Mouse (Mus musculus): ENCODE data around the gene Adamts18. TPM values are rescaled to one million over a fixed set of nuclear protein-coding genes. Genes with fewer than 3 reads are reported as not detected.

Gene Adamts18
- total and polyA plus RNA-seq, 3 experiments, result 0.16 TPM; not detected in 2

DNA sequence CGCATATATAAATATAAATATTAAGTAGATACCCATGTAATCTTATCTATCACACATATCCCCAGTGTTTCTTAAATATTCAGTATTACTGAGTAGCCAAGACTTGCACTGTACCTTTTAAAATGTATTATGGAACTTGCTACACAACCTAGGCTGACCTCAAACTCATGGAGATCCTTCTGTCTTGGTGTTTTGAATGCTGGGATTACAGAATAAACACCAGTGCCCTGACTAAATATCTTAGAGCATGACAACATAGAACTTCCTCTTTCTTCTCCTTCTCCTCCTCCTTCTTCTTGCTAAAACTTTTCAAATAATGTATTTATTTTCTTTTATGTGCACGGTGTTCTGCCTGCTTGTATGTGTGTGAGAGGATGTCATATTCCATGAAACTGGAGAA lies 95.4 kb downstream of the Adamts18 start:
- no peak for TF ChIP-seq TAL1 (conservative IDR thresholded peaks at IDR 0.05; ENCODE audit: low read depth, low read length)
- TF ChIP-seq CTCF (IDR thresholded peaks at IDR 0.05; ENCODE audit: low read depth, low read length), result no peak
- TF ChIP-seq GATA2 (IDR thresholded peaks at IDR 0.05; ENCODE audit: borderline replicate concordance, low read depth, low read length), result no peak
- TF ChIP-seq POLR2AphosphoS5 (IDR thresholded peaks at IDR 0.05; ENCODE audit: insufficient replicate concordance, low read depth, low read length), result no peak
- no peak for TF ChIP-seq GATA1 (IDR thresholded peaks at IDR 0.05; ENCODE audit: borderline replicate concordance, low read length)
- Histone ChIP-seq H3K27me3 (ENCODE audit: insufficient read depth, low read length) (no peaks in the 10 kb centered on the region), H3K36me3 (replicated peaks) (no peaks in the 10 kb centered on the region), H3K4me3 (ENCODE audit: low read depth, low read length) (no peak overlapping the region), H3K9me3 (replicated peaks) (peaks cover 41% of the 10 kb centered on the region), H3K4me1 (ENCODE audit: insufficient read depth, low read depth, low read length) (no peaks in the 10 kb centered on the region)
- ATAC-seq (ENCODE audit: extremely low read depth, insufficient number of reproducible peaks, low FRiP score, poor library complexity, severe bottlenecking), result no peak
- DNase-seq (ENCODE audit: low spot score), result no peak

DNA sequence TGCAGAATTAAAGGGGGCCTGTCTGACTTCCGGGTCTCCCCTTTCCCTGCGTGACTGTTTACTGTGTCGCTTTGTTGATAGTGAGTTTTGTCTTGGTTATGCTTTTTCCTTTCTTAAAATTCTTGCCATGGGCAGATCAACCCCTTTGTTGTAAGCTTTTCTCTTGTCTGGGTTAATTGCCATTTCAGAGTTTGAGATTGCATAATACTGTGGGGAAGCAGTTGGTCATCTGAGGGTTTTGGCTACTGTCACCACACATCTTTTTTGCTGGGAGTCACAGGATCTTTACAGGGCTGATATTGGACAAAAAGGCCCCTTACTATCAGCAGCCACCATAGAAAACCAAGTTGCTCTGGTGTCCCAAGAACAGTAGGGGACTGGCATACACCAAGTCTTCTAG lies 96.2 kb downstream of the Adamts18 start:
- ATAC-seq (ENCODE audit: extremely low read depth, insufficient number of reproducible peaks, low FRiP score, poor library complexity, severe bottlenecking) (no peak), DNase-seq (ENCODE audit: low spot score) (no peak)
- TF ChIP-seq GATA1 (IDR thresholded peaks at IDR 0.05; ENCODE audit: borderline replicate concordance, low read length), result no peak
- TF ChIP-seq POLR2AphosphoS5 (IDR thresholded peaks at IDR 0.05; ENCODE audit: insufficient replicate concordance, low read depth, low read length), result no peak
- no peak for TF ChIP-seq CTCF (IDR thresholded peaks at IDR 0.05; ENCODE audit: low read depth, low read length)
- TF ChIP-seq GATA2 (IDR thresholded peaks at IDR 0.05; ENCODE audit: borderline replicate concordance, low read depth, low read length), result no peak
- no peak for TF ChIP-seq TAL1 (conservative IDR thresholded peaks at IDR 0.05; ENCODE audit: low read depth, low read length)
- no peaks in the 10 kb centered on the region for H3K4me1 ChIP-seq (ENCODE audit: insufficient read depth, low read depth, low read length)
- no peaks in the 10 kb centered on the region for H3K27me3 ChIP-seq (ENCODE audit: insufficient read depth, low read length)
- H3K4me3 ChIP-seq (ENCODE audit: low read depth, low read length), result no peak overlapping the region
- H3K36me3 ChIP-seq (replicated peaks), result no peaks in the 10 kb centered on the region
- peaks cover 44% of the 10 kb centered on the region for H3K9me3 ChIP-seq (replicated peaks)

DNA sequence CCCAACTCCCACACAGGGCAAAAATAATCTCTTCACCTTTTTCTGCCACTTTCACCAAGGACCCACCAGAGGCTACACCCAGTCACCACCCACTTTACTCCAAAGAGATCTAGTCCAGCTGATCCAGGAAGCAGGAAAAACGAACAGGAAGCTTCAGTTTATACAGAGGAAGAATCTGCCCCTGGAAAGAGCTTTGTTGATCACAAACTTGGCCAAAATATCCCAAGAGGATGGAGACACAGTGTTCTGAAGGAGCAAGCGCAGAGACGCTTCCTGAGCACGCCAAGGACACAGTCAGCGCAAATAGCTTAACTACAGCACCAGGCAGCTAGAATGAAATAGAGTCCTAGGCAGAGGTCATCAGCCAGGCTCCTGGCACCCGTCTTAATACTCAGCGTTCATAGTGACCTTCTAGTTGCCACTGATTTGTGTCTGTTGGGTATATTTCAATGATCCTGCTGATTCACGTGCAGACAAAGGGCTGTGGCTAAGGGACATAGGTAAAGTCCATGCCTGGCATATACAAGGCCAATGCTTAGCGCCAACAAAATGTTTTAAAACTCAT lies 113.0 kb downstream of the Adamts18 start:
- DNase-seq (ENCODE audit: low spot score) (no peak), ATAC-seq (ENCODE audit: extremely low read depth, insufficient number of reproducible peaks, low FRiP score, poor library complexity, severe bottlenecking) (no peak)
- no peaks in the 10 kb centered on the region for H3K4me1 ChIP-seq (ENCODE audit: insufficient read depth, low read depth, low read length)
- TF ChIP-seq TAL1 (conservative IDR thresholded peaks at IDR 0.05; ENCODE audit: low read depth, low read length), result no peak
- no peak for TF ChIP-seq GATA1 (IDR thresholded peaks at IDR 0.05; ENCODE audit: borderline replicate concordance, low read length)
- no peak for TF ChIP-seq CTCF (IDR thresholded peaks at IDR 0.05; ENCODE audit: low read depth, low read length)
- no peaks in the 10 kb centered on the region for H3K36me3 ChIP-seq (replicated peaks)
- no peaks in the 10 kb centered on the region for H3K27me3 ChIP-seq (ENCODE audit: insufficient read depth, low read length)
- H3K4me3 ChIP-seq (ENCODE audit: low read depth, low read length), result no peak overlapping the region
- peaks cover 39% of the 10 kb centered on the region for H3K9me3 ChIP-seq (replicated peaks)

DNA sequence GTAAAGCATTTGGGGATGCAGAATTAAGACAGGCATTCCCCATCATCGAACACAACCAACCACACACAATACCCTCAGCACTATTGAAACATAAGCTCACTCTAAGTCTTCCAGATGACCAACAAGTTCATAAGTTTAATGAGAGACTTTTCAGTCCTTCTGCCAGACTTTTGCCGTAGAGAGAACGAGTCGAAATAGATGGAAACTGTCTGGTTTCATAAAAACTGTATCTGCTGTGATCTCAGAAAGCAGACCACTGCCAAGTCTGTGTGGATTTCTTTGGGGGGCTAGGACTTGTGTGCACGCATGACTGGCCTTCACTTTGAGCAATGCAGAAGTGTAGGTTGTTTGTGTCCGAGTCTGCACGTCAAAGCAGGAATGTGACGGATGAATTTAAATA lies 123.2 kb downstream of the Adamts18 start:
- no peak for TF ChIP-seq CTCF (IDR thresholded peaks at IDR 0.05; ENCODE audit: low read depth, low read length)
- TF ChIP-seq GATA1 (IDR thresholded peaks at IDR 0.05; ENCODE audit: borderline replicate concordance, low read length), result no peak
- no peak for TF ChIP-seq TAL1 (conservative IDR thresholded peaks at IDR 0.05; ENCODE audit: low read depth, low read length)
- no peak for TF ChIP-seq GATA2 (IDR thresholded peaks at IDR 0.05; ENCODE audit: borderline replicate concordance, low read depth, low read length)
- no peak for TF ChIP-seq POLR2AphosphoS5 (IDR thresholded peaks at IDR 0.05; ENCODE audit: insufficient replicate concordance, low read depth, low read length)
- Histone ChIP-seq H3K36me3 (replicated peaks) (no peaks in the 10 kb centered on the region), H3K27me3 (ENCODE audit: insufficient read depth, low read length) (no peaks in the 10 kb centered on the region), H3K9me3 (replicated peaks) (peaks cover 38% of the 10 kb centered on the region), H3K4me3 (ENCODE audit: low read depth, low read length) (no peak overlapping the region), H3K4me1 (ENCODE audit: insufficient read depth, low read depth, low read length) (no peaks in the 10 kb centered on the region)
- ATAC-seq (ENCODE audit: extremely low read depth, insufficient number of reproducible peaks, low FRiP score, poor library complexity, severe bottlenecking) (no peak), DNase-seq (ENCODE audit: low spot score) (no peak)

DNA sequence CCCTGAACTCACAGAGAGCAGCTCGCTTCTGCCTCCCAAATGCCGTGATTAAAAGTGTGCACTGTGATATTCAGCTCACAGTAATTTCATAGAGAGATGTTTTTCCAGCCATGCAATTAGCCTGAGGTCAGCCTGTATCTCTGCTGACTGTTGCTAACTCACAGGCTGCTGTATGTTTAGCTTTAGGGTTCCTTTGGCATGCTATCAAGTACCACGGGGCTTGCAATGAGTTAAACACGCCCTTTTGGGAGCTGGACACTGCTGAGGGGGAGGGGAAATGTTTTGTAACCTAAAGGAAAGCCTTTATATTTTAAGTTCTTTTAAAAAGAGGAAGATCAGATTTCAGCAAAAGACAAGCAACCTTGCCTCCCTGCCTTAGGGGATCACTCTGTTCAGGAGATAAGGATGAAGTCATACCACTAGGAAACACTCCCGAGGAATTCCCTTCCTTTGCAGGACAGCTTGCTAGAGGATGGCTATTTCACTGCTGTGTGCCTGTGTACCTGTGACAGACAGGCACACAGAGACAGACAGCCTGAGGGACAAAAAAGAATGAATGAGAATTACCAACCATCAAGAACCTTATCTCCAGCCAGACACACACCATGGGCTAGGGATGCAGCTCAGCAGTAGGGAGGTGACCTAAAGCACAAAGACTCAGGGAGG lies 124.5 kb downstream of the Adamts18 start:
- H3K36me3 ChIP-seq (replicated peaks), result no peaks in the 10 kb centered on the region
- no peak for ATAC-seq (ENCODE audit: extremely low read depth, insufficient number of reproducible peaks, low FRiP score, poor library complexity, severe bottlenecking)

DNA sequence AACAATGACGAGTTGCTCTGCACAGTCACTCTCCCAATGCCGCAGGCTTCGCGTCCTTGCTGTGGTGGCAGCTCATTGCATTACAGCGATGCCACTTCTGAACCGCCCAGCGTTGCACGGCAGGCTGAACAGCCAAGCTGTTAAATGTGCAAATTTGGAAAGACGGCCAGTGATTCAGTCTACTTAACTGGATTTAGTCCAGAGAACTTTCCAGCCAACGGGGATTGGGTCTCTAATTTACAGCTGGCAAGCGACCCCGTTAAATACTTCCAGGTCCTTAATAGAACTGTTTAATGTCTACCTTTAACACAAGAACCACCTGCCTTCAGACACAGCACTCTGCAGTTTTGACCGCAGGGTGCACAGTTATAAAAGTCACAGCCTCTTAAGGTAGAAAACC lies 127.1 kb downstream of the Adamts18 start:
- Histone ChIP-seq H3K36me3 (replicated peaks) (no peaks in the 10 kb centered on the region), H3K27me3 (ENCODE audit: insufficient read depth, low read length) (no peaks in the 10 kb centered on the region), H3K9me3 (replicated peaks) (peaks cover 51% of the 10 kb centered on the region), H3K4me3 (ENCODE audit: low read depth, low read length) (no peak overlapping the region), H3K4me1 (ENCODE audit: insufficient read depth, low read depth, low read length) (no peaks in the 10 kb centered on the region)
- TF ChIP-seq GATA2 (IDR thresholded peaks at IDR 0.05; ENCODE audit: borderline replicate concordance, low read depth, low read length) (no peak), GATA1 (IDR thresholded peaks at IDR 0.05; ENCODE audit: borderline replicate concordance, low read length) (no peak), CTCF (IDR thresholded peaks at IDR 0.05; ENCODE audit: low read depth, low read length) (no peak), TAL1 (conservative IDR thresholded peaks at IDR 0.05; ENCODE audit: low read depth, low read length) (no peak), POLR2AphosphoS5 (IDR thresholded peaks at IDR 0.05; ENCODE audit: insufficient replicate concordance, low read depth, low read length) (no peak)
- ATAC-seq (ENCODE audit: extremely low read depth, insufficient number of reproducible peaks, low FRiP score, poor library complexity, severe bottlenecking), result no peak
- no peak for DNase-seq (ENCODE audit: low spot score)

More for the DNA sequence above, 124.5 kb downstream of the Adamts18 start:
- no peaks in the 10 kb centered on the region for H3K4me1 ChIP-seq (ENCODE audit: insufficient read depth, low read depth, low read length)
- peaks cover 45% of the 10 kb centered on the region for H3K9me3 ChIP-seq (replicated peaks)
- H3K4me3 ChIP-seq (ENCODE audit: low read depth, low read length), result no peak overlapping the region
- TF ChIP-seq TAL1 (conservative IDR thresholded peaks at IDR 0.05; ENCODE audit: low read depth, low read length), result no peak
- TF ChIP-seq CTCF (IDR thresholded peaks at IDR 0.05; ENCODE audit: low read depth, low read length), result no peak
- TF ChIP-seq POLR2AphosphoS5 (IDR thresholded peaks at IDR 0.05; ENCODE audit: insufficient replicate concordance, low read depth, low read length), result no peak
- no peak for TF ChIP-seq GATA1 (IDR thresholded peaks at IDR 0.05; ENCODE audit: borderline replicate concordance, low read length)
- H3K27me3 ChIP-seq (ENCODE audit: insufficient read depth, low read length), result no peaks in the 10 kb centered on the region
- DNase-seq (ENCODE audit: low spot score), result no peak
